Mouse (Mus musculus) retina, postnatal 7 days (tissue): ENCODE results near the gene Gm525.
A peak's percentile ranks its signal among the peaks of the same experiment; 100 is the strongest.
"Not testable (repeated sequence)": the region's sequence is repeated elsewhere in the genome, so short reads cannot be mapped to it uniquely, and the experiment has no call there.

Experiments
- DNase-seq: peaks from one replicate; pipeline ENCODE4 v3.0.0-alpha.2; 2012; ENCODE audit warnings: low read depth, low spot score

The Gm525 gene

DNA sequence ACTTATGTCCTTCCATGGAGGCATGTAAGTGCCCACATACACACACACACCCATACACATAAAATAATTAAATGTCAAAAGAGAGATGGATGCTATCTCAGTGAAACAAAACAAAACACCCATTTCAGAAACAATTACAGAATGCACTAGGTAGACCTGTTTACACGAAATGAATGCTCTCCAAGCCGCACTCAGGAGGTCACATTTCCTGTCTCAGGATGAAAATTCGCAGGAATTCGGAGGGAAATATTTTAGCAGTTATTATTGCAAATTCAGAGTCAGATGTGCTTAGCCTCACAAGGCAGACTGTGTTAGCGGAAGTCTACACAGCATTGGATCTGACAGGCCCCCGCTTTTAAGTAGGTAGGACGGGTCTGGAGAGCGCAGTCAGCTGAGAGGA lies at the start of gene Gm525:
Gm525 (plus strand) TSS at position 301 of the 400 bp plus-strand sequence.
- DNase-seq = no peak

DNA sequence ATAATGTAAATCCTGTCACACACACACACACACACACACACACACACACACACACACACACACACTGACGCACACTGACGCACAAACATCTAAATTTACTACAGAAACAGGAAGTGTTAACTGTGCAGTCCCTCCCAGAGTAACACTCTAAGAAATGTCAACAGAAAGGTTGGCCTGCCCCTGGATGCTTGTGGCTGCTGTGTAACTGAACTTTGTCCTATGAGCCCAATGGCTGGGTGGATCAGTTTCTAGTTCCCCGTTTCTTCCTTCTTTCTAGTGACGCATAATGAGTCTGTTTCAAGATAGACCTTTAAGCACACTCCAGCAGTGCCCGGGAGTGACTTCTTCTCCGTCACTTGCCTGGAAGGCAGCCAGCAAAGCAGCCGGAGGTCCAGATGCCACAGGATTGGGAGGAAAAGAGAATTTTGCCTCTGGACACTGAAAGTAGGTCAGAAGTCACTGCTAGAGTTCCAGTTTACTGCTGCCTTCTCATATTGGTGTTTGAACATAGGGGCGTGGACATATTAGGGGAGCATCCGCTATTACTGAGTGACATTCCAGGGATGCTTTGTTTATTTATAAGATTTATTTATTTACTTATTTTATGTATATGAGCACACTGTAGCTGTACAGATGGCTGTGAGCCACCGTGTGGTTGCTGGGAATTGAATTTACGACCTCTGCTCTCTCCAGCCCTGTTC lies 49.3 kb upstream of the Gm525 start:
- no peak for DNase-seq

- no peak for DNase-seq
Observed at GRCm38 (mm10) chr11:89025603-89026002, 48.0 kb upstream of the Gm525 start.

GRCm38 (mm10) chr11:89026117-89026516 lies 47.5 kb upstream of the Gm525 start:
- no peak for DNase-seq

- DNase-seq = no peak
Observed at GRCm38 (mm10) chr11:89027955-89028361, 45.7 kb upstream of the Gm525 start.

DNA sequence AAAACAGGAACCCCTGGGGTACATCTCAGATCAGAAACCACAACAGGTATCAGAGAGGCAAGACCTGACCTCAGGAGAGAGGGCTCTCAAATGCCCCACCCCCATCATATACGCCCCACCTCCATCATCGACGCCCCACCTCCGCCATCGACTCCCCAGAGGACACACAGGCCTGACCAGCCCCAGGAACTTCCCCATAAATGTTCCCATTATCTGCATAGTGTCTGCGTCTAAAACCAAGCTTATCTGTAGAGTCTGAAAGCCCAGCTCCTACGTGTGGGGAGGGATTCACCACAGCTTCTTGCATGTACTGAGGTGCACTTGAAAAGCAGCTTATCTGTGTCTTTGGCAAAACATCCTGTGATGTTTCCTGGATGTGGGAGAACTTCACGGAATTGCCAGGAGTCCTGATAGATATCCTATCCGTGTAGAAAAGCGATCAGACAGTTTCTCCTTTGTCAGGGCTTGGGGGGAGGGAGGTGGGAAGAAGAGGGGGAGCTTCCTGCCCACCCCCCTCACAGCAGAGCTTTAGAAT lies 44.7 kb upstream of the Gm525 start:
- no peak for DNase-seq

DNA sequence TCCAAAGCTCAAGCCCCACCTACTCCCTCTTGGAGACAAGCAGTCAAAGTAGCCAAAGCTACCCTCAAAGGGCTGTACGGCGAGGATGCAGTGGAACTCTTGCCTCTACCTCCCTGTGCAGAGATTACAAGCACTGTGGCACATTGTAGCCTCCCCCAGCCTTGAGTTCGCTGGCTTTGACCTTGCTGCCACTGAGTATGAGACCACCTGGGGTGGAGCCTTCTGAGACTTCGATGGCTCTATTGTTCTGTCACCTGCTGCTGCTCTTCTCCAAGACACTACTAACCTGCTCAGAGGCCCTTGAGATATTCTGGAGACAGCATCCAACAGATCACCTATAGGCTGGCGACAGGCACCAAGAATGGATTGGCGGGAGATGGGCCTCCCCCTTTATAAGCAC lies 43.1 kb upstream of the Gm525 start:
- DNase-seq = no peak

- DNase-seq = no peak
Observed at GRCm38 (mm10) chr11:89031189-89031588, 42.5 kb upstream of the Gm525 start.

DNA sequence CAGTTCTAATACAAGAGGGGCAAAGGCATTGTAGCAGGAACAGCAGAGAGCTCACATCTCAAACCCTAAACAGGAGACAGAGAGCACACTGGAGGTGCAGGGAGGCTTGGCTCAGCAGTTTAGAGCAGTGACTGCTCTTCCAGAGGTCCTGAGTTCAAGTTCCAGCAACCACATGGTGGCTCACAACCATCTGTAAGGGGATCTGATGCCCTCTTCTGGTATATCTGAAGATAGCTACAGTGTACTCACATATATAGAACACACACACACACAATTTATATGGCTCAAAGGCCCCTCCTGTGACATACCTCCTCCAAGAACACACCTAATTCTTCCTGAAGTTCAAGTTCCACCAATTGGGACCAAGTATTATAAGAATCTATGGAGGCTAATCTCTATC lies 39.0 kb upstream of the Gm525 start:
- DNase-seq = no peak

- DNase-seq = no peak
Observed at GRCm38 (mm10) chr11:89035552-89035951, 38.1 kb upstream of the Gm525 start.

GRCm38 (mm10) chr11:89038496-89038895 lies 35.1 kb upstream of the Gm525 start:
- DNase-seq = no peak

GRCm38 (mm10) chr11:89039325-89039724 lies 34.3 kb upstream of the Gm525 start:
- DNase-seq = no peak

- DNase-seq = not testable (repeated sequence)
Observed at GRCm38 (mm10) chr11:89041073-89041472, 32.6 kb upstream of the Gm525 start.

- no peak for DNase-seq
Observed at GRCm38 (mm10) chr11:89043046-89043445, 30.6 kb upstream of the Gm525 start.

GRCm38 (mm10) chr11:89045501-89045900 lies 28.1 kb upstream of the Gm525 start:
- DNase-seq = not testable (repeated sequence)

DNA sequence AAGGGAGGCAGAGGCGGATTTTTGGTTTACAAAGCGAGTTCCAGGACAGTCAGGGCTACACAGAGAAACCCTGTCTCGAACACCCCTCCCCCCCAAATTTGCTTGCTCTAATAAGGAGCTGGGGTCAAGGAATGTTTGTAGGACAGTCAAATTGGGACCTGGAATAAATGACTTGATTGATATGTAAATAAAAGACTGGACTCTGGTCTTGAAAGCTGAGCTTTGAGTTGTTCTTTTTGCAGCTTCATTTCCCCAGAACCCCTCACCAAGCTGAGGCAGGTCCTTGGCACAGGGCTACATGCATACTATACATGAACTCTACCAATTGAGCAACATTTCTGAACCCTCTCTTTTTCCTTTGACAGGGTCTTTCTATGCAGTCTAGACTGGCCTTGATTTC lies 27.6 kb upstream of the Gm525 start:
- no peak for DNase-seq

DNA sequence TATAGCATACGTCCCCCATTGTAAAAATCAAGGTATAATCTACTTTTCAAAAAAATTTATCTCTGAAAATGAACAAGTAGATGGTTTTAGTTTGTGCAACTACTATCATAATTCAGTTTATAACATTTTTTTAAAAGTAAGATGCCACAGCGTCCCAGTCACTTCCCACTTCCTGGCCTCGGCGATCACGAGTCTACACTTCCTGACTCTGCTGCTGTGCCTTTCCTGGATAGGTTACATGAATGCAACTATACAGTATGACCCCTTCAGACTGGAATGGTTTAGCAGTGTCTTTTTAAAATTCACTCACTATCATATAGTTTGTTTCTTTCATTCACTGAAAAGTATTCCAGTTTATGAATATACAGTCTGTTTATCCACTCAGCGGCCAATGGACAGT lies 21.9 kb upstream of the Gm525 start:
- DNase-seq = no peak

- DNase-seq = peak; percentile 58
Observed at GRCm38 (mm10) chr11:89055931-89056690, 17.5 kb upstream of the Gm525 start.

DNA sequence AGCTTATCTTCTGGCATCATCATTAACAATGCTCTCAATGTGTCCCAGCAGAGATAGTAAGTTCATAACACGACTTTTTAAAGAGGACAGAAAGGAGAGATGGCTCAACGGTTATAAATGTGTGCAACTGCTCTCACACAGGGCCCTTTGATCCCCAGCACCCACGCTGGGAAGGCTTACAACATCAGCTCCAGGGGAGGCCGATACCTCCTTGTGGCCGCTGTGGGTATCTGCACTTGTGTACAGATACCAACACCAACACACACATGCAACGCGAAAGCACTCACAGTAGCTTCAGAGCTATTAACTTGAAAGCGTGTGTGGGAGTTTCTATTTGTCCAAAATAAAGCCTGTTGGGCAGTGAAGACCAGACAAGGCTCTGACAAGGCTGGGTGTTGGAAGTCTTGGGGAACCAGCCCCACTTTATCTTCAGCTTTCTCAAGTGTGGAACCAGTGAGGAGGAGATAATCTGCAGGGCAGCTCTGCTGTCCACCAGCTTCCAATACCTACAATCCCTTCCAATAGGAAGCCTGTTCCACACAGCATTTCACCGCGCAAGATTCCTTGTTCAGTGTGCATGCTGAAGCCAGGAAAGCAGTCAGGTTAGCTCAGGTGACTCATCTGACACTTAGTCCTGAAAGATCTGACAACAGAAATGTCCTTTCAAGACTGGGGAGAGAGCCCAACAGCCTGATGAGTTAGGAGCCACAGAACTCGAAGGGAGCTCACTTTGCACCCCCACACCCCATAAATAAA lies 14.9 kb upstream of the Gm525 start:
- peak; percentile 23 for DNase-seq

DNA sequence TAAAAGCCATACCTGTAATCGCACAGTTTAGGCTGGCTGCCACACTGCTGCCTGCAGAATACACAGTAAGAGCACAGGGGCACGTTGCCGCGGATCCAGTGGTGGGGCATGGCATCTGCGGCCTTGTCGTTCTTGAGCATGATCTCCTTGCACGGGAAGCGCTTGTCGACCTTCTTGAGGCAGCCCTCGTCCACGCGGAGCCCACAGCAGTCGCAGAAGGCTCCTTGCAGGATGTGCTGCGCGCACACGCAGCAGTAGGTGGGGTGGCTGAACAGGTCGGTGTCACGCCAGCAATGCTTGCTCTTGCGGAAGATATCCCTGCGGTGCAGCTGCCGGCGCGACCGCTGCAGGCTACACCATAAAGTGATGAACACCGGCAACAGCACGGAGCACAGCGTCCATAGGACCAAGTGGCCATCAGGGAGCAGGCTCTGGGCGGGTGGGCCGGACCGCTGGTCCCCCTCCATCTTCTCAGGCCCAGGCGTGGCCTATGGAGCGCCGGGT lies 13.7 kb upstream of the Gm525 start:
- no peak for DNase-seq

GRCm38 (mm10) chr11:89060423-89061089 lies 13.1 kb upstream of the Gm525 start:
- peak; percentile 91 for DNase-seq
